Mouse (Mus musculus) limb, embryonic 15.5 days (tissue): ENCODE data around the gene Rapgefl1. TPM values are rescaled to one million over a fixed set of nuclear protein-coding genes. Genes with fewer than 3 reads are reported as not detected.

ENCODE experiments used
- ATAC-seq: fragments of 200-750 bp; cut with Nextera tagmentation; 2 replicates; pipeline ENCODE4 v1.8.0; 2017; ENCODE audit warnings: low read depth, moderate TSS enrichment; ENCODE audit not compliant: insufficient number of reproducible peaks, low FRiP score, low TSS enrichment
- H3K27ac ChIP-seq: fragments of 300-500 bp; sonication (generic); 2 replicates; pipeline ENCODE4 v1.5.1; 2015; ENCODE audit warnings: moderate library complexity, mild to moderate bottlenecking, inconsistent platforms
- H3K27me3 ChIP-seq: fragments of 300-500 bp; sonication (generic); 2 replicates; pipeline ENCODE4 v1.6.1; 2015; ENCODE audit warnings: inconsistent platforms
- H3K36me3 ChIP-seq: fragments of 300-500 bp; sonication (generic); 2 replicates; pipeline ENCODE4 v1.6.1; 2015; ENCODE audit warnings: inconsistent platforms
- H3K4me1 ChIP-seq: fragments of 300-500 bp; sonication (generic); 2 replicates; pipeline ENCODE4 v1.6.1; 2015; ENCODE audit warnings: inconsistent platforms
- H3K4me2 ChIP-seq: fragments of 300-500 bp; sonication (generic); 2 replicates; pipeline ENCODE4 v1.6.1; 2015; ENCODE audit warnings: mild to moderate bottlenecking, inconsistent platforms
- H3K4me3 ChIP-seq: fragments of 300-500 bp; sonication (generic); 2 replicates; pipeline ENCODE4 v1.5.1; 2015; ENCODE audit warnings: mild to moderate bottlenecking, inconsistent platforms
- H3K9ac ChIP-seq: fragments of 300-500 bp; sonication (generic); 2 replicates; pipeline ENCODE4 v1.6.1; 2015; ENCODE audit warnings: inconsistent platforms
- H3K9me3 ChIP-seq: fragments of 300-500 bp; sonication (generic); 2 replicates; pipeline ENCODE4 v1.6.1; 2016; ENCODE audit warnings: inconsistent platforms
- WGBS: fragments of 180-500 bp; shearing (Covaris S2); methylation state at CpG from one replicate; pipeline ENCODE4 v1.1.7; 2015; 5-methylcytosine and 5-hydroxymethylcytosine counted together
- polyA plus RNA-seq: library from polyadenylated mRNA; unstranded; fragments of >200 nt; fragmentation: Nextera tagmentation; extraction: Ambion mirVana; gene quantifications from 2 replicates; pipeline ENCODE4 v1.2.1, GENCODE M21; 2015

Gene Rapgefl1
- polyA plus RNA-seq, 1 experiment from 2014 or later: 11.1 TPM

DNA sequence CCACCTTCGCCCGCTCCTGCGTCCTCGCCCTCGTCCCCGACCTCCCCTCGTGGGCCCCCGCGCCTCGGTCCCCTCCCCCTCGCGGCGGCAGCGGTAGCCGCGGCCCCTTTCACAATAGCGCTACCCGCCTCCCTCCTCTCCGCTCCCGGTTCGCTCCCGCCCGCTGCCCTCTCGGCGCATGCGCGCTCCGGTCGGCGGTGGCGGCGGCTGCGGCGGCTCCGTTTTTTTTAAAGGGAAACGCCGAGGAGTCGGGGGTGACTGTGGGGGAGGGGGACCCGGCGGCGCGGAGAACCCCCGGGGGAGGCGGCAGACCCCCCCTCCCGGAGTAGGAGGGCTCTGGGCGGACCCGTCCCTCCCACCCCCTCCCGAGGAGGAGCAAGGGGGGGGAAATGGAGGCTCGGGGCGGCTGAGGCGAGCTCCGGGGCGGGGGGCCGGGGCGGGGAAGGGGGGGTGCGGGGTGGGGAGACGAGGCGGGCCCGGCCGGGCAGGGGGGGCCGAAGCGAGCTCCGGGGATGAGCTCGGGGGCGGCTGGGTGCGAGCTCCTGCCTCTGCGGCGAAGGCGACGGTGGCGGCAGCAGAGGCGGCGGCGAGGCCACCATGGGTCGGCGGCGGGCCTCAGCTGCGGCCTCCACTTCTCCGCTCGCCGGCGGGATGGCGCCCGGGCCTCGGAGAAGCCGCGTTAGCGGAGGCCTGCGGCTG, 41.4 kb upstream of the Rapgefl1 start, which contains the start of gene Msl1:
Gene Msl1 (plus strand): TSS at position 502 of the 699 bp plus-strand sequence.
- under 1% methylated on average over 56 of the region's 89 CpGs for WGBS
- peak within 1 kb of the TSS; percentile 83 for H3K4me2 ChIP-seq
- H3K4me3 ChIP-seq: peak within 1 kb of the TSS; percentile 100
- ATAC-seq: peak; percentile 78
- peak within 1 kb of the TSS; percentile 100 for H3K9ac ChIP-seq
- peak within 1 kb of the TSS; percentile 100 for H3K27ac ChIP-seq
- H3K9me3 ChIP-seq: no peaks in the 10 kb centered on the region
- peaks cover 18% of the 10 kb centered on the region for H3K36me3 ChIP-seq
- H3K27me3 ChIP-seq: no peaks in the 10 kb centered on the region
- peaks cover 27% of the 10 kb centered on the region for H3K4me1 ChIP-seq

DNA sequence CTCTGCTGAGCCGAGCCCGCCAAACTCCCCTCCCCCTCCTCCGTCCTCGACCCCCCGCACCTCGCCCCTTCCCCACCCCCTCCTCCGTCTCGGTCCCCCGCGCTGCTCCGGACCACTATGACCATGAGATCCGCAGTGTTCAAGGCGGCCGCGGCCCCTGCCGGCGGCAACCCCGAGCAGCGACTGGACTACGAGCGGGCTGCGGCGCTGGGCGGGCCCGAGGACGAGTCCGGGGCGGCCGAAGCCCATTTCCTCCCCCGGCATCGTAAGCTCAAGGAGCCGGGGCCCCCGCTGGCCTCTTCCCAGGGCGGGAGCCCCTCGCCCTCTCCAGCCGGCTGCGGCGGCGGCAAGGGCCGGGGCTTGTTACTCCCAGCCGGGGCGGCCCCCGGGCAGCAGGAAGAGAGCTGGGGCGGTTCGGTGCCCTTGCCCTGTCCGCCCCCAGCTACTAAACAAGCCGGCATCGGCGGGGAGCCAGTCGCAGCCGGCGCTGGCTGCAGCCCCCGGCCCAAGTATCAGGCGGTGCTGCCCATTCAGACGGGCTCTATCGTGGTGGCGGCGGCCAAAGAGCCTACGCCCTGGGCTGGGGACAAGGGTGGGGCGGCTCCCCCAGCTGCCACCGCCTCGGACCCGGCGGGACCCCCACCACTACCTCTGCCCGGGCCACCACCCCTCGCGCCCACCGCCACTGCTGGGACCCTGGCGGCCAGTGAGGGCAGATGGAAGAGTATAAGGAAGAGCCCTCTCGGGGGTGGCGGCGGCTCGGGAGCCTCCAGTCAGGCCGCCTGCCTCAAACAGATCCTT, 40.7 kb upstream of the Rapgefl1 start:
- H3K4me1 ChIP-seq: peaks cover 27% of the 10 kb centered on the region
- peak overlapping the region; percentile 100 for H3K9ac ChIP-seq
- H3K4me2 ChIP-seq: peak overlapping the region; percentile 83
- peak; percentile 44 for ATAC-seq
- WGBS: under 1% methylated on average over 53 of the region's 74 CpGs
- no peaks in the 10 kb centered on the region for H3K9me3 ChIP-seq
- H3K27me3 ChIP-seq: no peaks in the 10 kb centered on the region
- H3K27ac ChIP-seq: peak overlapping the region; percentile 100
- peak overlapping the region; percentile 100 for H3K4me3 ChIP-seq
- peaks cover 25% of the 10 kb centered on the region for H3K36me3 ChIP-seq

DNA sequence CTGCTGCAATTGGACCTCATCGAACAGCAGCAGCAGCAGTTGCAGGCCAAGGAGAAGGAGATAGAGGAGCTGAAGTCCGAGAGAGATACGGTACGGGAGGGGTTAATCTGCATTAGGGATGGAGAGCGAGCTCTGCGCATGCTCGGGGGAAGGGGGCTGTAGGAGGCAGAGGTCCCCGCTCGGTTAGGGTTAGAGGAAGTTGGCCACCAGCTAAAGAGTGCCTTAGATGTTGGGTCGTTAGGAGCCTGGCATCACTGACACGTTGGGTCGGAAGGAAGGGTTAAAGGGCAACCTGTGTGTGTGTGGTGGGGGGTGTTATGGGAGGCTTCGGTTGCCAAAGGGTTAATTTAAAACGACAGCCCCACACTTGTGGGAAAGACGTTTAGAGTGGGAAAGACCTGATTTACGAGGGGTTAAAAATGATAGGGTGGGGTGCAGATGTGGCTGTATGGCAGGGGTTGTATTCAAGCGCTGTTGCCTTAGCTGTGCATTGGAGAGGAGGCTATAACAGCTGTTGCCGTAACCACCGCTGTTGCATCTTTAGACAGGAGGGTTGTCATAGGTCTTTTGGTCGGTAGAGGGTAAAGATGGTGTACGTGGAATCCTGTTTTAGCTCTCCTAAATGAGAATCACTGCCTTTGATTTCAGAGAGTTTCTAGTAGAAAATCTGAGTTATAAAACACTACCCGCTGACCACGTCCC, 39.9 kb upstream of the Rapgefl1 start:
- no peaks in the 10 kb centered on the region for H3K27me3 ChIP-seq
- peaks cover 27% of the 10 kb centered on the region for H3K4me1 ChIP-seq
- peak; percentile 32; the same call in 1 of the 2 replicates for ATAC-seq
- peak overlapping the region; percentile 100 for H3K4me3 ChIP-seq
- peak overlapping the region; percentile 83 for H3K4me2 ChIP-seq
- 2% methylated on average over 23 of the region's 23 CpGs for whole genome bisulfite sequencing
- H3K9me3 ChIP-seq: no peaks in the 10 kb centered on the region
- peak overlapping the region; percentile 100 for H3K27ac ChIP-seq
- peaks cover 32% of the 10 kb centered on the region for H3K36me3 ChIP-seq
- peak overlapping the region; percentile 100 for H3K9ac ChIP-seq

DNA sequence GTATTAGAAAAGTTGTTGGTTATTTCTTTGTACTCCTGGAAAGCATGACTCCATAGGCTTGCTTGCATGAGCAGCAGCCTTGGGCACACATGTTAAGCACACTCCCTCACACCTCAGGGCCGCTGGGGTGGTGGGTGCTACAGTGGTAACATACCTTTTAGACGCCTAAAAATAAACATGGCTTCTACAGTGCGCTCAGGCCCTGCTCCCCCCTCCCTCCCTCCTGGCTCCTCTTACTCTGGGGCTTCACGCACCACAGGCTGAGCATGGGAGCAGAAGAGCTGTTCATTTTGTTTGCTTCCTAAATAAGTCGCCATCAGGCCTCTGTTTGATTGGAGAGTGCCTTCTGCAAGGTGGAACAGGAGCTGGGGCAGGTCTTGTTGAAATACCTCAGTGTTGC, 39.3 kb upstream of the Rapgefl1 start:
- no peak for ATAC-seq

DNA sequence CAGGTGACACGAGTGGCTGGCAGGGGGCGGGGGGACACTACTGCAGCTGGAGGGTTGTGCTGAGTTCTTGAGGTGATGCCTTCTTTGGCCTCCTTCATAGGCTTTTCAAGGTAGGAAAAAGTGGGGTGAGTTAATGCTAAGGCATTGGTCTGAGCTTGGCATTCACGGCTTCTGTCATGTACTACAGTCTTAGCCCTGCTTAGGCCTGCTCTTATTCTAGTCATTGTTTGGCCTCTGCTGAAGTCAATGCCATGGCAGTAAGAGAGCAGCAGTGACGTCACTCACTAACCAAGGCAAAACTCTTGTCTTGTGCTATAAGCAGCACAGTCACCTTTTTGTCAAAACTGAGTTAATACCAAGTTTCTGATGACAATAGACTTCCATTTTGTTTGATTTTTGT, 38.7 kb upstream of the Rapgefl1 start:
- ATAC-seq: no peak
- Histone ChIP-seq H3K4me1 (peaks cover 25% of the 10 kb centered on the region), H3K27ac (peak overlapping the region; percentile 100; the same call in 1 of the 2 replicates), H3K4me3 (peak overlapping the region; percentile 100), H3K27me3 (no peaks in the 10 kb centered on the region), H3K9me3 (no peaks in the 10 kb centered on the region), H3K9ac (0 out of 2 replicates have a peak overlapping the region, but pooled peaks have one; percentile 100), H3K4me2 (peak overlapping the region; percentile 83), H3K36me3 (peaks cover 44% of the 10 kb centered on the region)
- 43% methylated on average over 4 of the region's 4 CpGs for WGBS

More for the DNA sequence above, 39.3 kb upstream of the Rapgefl1 start:
- Histone ChIP-seq H3K27ac (peak overlapping the region; percentile 100), H3K27me3 (no peaks in the 10 kb centered on the region), H3K4me2 (peak overlapping the region; percentile 83), H3K9me3 (no peaks in the 10 kb centered on the region), H3K4me1 (peaks cover 26% of the 10 kb centered on the region), H3K4me3 (peak overlapping the region; percentile 100), H3K9ac (peak overlapping the region; percentile 100), H3K36me3 (peaks cover 38% of the 10 kb centered on the region)
- 4% methylated on average over 5 of the region's 5 CpGs for whole genome bisulfite sequencing

DNA sequence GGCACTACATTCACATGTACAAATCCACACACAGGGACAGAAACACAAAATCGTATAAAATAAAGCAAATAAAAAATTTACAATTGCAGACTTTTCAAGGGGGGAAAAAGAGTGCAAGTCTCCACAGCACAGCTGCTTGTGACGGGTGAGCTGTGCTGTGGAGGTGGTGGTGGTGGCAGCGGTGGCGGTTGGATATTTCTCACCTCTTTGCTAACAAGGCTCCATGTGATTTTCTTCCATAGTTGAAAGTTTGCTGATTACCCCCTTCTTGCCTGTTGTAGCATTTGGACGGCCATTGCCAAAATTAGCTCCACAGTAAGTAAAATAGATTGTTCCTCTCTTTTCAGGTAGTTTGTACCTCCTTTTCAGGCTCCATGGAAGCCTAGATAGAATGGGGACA, 32.0 kb upstream of the Rapgefl1 start, which contains the start of gene Casc3:
Gene Casc3 (plus strand): TSS at position 301 of the 400 bp plus-strand sequence.
- WGBS: 87% methylated on average over 5 of the region's 5 CpGs
- no peak within 1 kb of the TSS for H3K4me3 ChIP-seq
- no peak within 1 kb of the TSS for H3K9ac ChIP-seq
- no peak within 1 kb of the TSS for H3K4me2 ChIP-seq
- no peak for ATAC-seq
- no peaks in the 10 kb centered on the region for H3K4me1 ChIP-seq
- no peak within 1 kb of the TSS for H3K27ac ChIP-seq
- no peaks in the 10 kb centered on the region for H3K27me3 ChIP-seq
- H3K9me3 ChIP-seq: no peaks in the 10 kb centered on the region
- H3K36me3 ChIP-seq: peaks cover 80% of the 10 kb centered on the region

DNA sequence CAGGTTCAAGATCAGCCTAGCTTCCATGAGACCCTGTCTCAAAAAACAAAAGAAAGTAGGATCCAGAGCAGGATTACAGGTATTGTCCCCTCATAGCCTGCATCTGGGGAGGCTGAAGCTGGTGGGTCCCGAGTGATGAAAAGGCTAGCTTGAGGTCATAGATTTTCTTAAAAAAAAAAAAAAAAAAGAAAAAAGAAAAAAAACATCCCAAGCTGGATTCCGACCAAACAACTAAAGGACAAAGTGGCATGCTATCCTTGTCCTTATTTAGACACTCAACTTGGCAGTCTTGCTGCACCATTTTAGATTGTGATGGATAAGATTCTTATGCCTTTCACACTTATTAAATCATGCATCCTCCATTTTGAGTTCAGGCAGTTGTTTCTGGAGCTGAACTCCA, 28.2 kb upstream of the Rapgefl1 start:
- no peak for ATAC-seq
- WGBS: 69% methylated on average over 2 of the region's 2 CpGs
- no peak overlapping the region for H3K9ac ChIP-seq
- 0 out of 2 replicates have a peak overlapping the region, but pooled peaks have one; percentile 91 for H3K4me3 ChIP-seq
- H3K36me3 ChIP-seq: peaks cover 64% of the 10 kb centered on the region
- H3K9me3 ChIP-seq: no peaks in the 10 kb centered on the region
- peak overlapping the region; percentile 99 for H3K27ac ChIP-seq
- peaks cover 11% of the 10 kb centered on the region for H3K4me1 ChIP-seq
- no peak overlapping the region for H3K4me2 ChIP-seq
- H3K27me3 ChIP-seq: no peaks in the 10 kb centered on the region

DNA sequence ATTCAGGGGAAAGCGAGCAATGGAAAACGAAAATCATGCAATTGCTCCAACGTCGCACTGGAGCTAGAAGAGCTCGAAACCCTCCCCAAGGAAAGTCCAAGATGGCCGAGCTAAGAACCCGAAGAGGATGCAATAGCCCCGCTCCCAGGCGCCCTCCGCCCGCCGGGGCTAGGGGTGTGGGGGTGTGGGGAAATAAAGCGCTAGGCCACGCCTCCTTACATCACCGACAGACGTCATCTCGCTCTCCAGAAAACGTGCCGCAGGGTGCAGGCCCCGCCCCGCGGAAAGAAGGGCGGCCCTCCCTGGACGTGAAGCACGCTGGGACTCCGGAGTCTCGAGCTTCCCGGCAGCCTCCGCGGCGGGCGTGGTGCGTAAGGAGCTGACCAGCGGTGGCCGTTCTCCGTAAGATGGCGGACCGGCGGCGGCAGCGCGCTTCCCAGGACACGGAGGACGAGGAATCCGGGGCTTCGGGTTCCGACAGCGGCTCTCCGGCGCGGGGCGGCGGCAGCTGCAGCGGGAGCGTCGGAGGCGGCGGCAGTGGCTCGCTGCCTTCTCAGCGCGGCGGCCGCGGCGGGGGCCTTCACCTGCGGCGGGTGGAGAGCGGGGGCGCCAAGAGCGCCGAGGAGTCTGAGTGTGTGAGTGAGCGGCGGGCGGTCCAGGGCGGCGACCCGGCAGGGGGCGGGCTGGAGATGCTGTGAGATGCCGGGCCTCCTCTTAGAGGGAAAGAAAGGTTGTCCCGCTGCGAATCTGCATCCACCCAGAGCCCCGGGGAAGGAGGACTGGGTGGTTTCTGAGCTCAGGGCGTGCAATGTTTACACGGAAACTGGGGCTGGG, 26.9 kb upstream of the Rapgefl1 start:
- no peaks in the 10 kb centered on the region for H3K9me3 ChIP-seq
- H3K4me2 ChIP-seq: peak overlapping the region; percentile 73
- peaks cover 11% of the 10 kb centered on the region for H3K4me1 ChIP-seq
- ATAC-seq: peak; percentile 100
- peak overlapping the region; percentile 95 for H3K9ac ChIP-seq
- H3K36me3 ChIP-seq: peaks cover 64% of the 10 kb centered on the region
- no peaks in the 10 kb centered on the region for H3K27me3 ChIP-seq
- H3K27ac ChIP-seq: peak overlapping the region; percentile 99
- peak overlapping the region; percentile 91 for H3K4me3 ChIP-seq
- under 1% methylated on average over 82 of the region's 84 CpGs for WGBS

DNA sequence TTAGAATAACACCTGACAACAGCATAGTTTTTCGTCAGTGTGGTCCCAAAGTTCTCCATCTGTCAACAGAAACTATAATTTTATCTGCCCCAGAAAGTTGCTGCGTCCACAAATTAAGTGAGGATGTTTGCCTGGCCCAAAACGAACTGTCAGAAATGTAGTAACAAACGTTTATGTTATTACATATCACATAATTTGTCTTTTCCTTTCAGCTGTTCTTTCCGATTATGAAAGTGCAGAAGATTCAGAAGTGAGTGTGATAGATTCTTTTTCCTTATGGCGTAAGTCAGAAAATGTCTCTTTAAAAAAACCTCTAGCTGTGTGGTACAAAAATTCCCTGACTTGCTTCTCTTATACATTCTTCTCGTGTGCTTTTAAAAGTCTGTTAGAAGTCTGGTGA, 25.9 kb upstream of the Rapgefl1 start:
- no peaks in the 10 kb centered on the region for H3K27me3 ChIP-seq
- ATAC-seq: no peak
- peak overlapping the region; percentile 73 for H3K4me2 ChIP-seq
- no peaks in the 10 kb centered on the region for H3K9me3 ChIP-seq
- H3K27ac ChIP-seq: peak overlapping the region; percentile 99; the same call in 1 of the 2 replicates
- no peak overlapping the region for H3K9ac ChIP-seq
- WGBS: 56% methylated on average over 7 of the region's 7 CpGs
- H3K4me3 ChIP-seq: peak overlapping the region; percentile 91
- peaks cover 11% of the 10 kb centered on the region for H3K4me1 ChIP-seq
- H3K36me3 ChIP-seq: peaks cover 61% of the 10 kb centered on the region

DNA sequence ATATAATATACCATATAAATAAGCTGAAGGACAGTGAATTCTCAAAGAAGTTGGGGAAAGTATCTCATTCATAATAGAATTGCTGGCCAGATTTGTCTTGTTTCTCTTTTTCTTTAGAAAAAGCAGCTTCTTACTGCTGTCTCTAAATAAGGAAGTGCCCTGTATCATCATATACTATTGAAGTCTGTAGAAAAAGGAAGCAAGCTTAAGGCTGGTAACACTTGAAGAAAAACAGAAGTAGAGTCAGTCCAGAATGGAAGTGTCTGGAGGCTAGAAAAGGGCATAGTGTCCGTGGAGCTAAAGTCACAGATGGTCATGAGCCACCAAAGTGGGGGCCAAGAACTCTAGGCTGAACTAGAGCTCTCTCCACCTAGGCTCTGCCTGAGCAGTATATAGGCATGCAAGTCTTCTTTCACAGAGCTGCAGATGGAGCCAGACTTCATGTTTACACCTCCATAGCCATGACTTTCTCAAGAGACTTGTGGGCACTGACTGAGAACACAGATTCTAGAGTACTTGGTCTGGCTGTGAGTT, 19.8 kb upstream of the Rapgefl1 start:
- Histone ChIP-seq H3K4me3 (no peak overlapping the region), H3K9me3 (no peaks in the 10 kb centered on the region), H3K4me1 (no peaks in the 10 kb centered on the region), H3K27me3 (no peaks in the 10 kb centered on the region), H3K27ac (no peak overlapping the region), H3K9ac (no peak overlapping the region), H3K4me2 (no peak overlapping the region), H3K36me3 (peaks cover 79% of the 10 kb centered on the region)
- WGBS: 87% methylated on average over 1 of the region's 1 CpGs
- ATAC-seq: no peak

DNA sequence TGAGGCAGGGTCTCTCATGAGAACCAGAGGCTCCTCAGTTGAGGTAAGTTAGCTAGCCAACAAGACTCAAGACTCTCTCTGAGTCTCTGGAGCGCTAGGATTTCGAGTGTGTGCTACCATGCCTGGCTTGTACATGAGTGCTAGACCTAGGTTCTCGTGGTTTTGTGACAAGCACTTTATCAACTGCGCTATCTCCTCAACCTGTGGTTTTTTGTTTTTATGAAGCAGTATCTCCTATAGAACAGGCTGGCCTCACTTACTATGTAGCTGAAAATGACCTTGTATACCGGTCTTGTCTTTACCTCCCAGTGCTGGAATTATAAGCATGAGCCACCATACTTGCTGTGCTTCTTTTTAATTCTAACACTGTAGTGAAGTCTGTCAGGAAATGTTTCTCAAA, 15.6 kb upstream of the Rapgefl1 start:
- H3K27ac ChIP-seq: no peak overlapping the region
- no peaks in the 10 kb centered on the region for H3K27me3 ChIP-seq
- no peaks in the 10 kb centered on the region for H3K4me1 ChIP-seq
- 95% methylated on average over 5 of the region's 5 CpGs for WGBS
- H3K36me3 ChIP-seq: peaks cover 85% of the 10 kb centered on the region
- no peaks in the 10 kb centered on the region for H3K9me3 ChIP-seq
- no peak for ATAC-seq
- no peak overlapping the region for H3K4me3 ChIP-seq
- H3K4me2 ChIP-seq: no peak overlapping the region
- no peak overlapping the region for H3K9ac ChIP-seq
